Mouse (Mus musculus): ENCODE measurements around the gene Oxsm.

GRCm38 (mm10) chr14:16201673-16202072 lies 47.9 kb downstream of the Oxsm start:
- TF ChIP-seq POLR2A (IDR thresholded peaks at IDR 0.05; ENCODE audit: borderline replicate concordance, low read depth, low read length) = no peak
- TF ChIP-seq CTCF (IDR thresholded peaks at IDR 0.05; ENCODE audit: low read depth, low read length) = no peak

Measured in bone marrow macrophage, adult 2 months (primary cell).